Mouse (Mus musculus) layer of hippocampus, postnatal 10 days (tissue): Measurements from ENCODE around the gene Mrpl9. TPM values are rescaled to one million over a fixed set of nuclear protein-coding genes. Genes with fewer than 3 reads are reported as not detected.

Experiments used
- DNase-seq, 2 experiments: peaks; one replicate each; pipeline ENCODE4 v3.0.0; 2021; ENCODE audit warnings: low spot score in 2 of 2
- long read RNA-seq: library from polyadenylated mRNA; stranded (forward); transcript quantifications from one replicate; pipeline ENCODE4 v2.0.0, GENCODE M21; 2023
- total RNA-seq, 2 experiments: library from RNA; stranded (reverse); gene quantifications; 2 replicates each; pipeline ENCODE4 v1.2.3; 2021

The Mrpl9 gene
- 10 to 100 TPM; 45.3 to 48.8 TPM for total RNA-seq
- long read RNA-seq, transcript Mrpl9-201 (7 exons, 1,612 nt) = major isoform, 39 of 56 reads
- long read RNA-seq, partial matches to known transcripts = 11 of 56 reads
- long read RNA-seq, other reads (novel, unspliced or antisense) = 6 of 56 reads

- peak; percentile 95 to 96 for DNase-seq
Measured at GRCm38 (mm10) chr3:94442951-94443596, at the start of gene Mrpl9. Mrpl9 (plus strand) TSS chr3:94443318.

- no peak for DNase-seq
Measured at GRCm38 (mm10) chr3:94396336-94396735, 46.8 kb upstream of the Mrpl9 start.

GRCm38 (mm10) chr3:94396851-94397250 lies 46.3 kb upstream of the Mrpl9 start:
- no peak for DNase-seq

- no peak for DNase-seq
Measured at GRCm38 (mm10) chr3:94398217-94398616, 44.9 kb upstream of the Mrpl9 start, which contains the start of gene Lingo4. Lingo4 (plus strand) TSS chr3:94398517.

GRCm38 (mm10) chr3:94398943-94399481 lies 44.1 kb upstream of the Mrpl9 start:
- DNase-seq = peak; percentile 47 to 55

- no peak for DNase-seq
Measured at GRCm38 (mm10) chr3:94399663-94400310, 43.3 kb upstream of the Mrpl9 start.

- DNase-seq = no peak
Measured at GRCm38 (mm10) chr3:94402451-94402850, 40.7 kb upstream of the Mrpl9 start.

- no peak for DNase-seq
Measured at GRCm38 (mm10) chr3:94404366-94405054, 38.6 kb upstream of the Mrpl9 start.

GRCm38 (mm10) chr3:94405561-94405960 lies 37.6 kb upstream of the Mrpl9 start:
- DNase-seq = no peak

GRCm38 (mm10) chr3:94412530-94412929 lies 30.6 kb upstream of the Mrpl9 start:
- no peak for DNase-seq

- DNase-seq = peak; percentile 96 to 97
Measured at GRCm38 (mm10) chr3:94413031-94413679, 30.0 kb upstream of the Mrpl9 start, which contains the start of gene Tdrkh. Tdrkh (plus strand) TSS chr3:94413273.

- DNase-seq = no peak
Measured at GRCm38 (mm10) chr3:94430980-94431379, 12.1 kb upstream of the Mrpl9 start.

- DNase-seq = no peak
Measured at GRCm38 (mm10) chr3:94434305-94434704, 8.8 kb upstream of the Mrpl9 start.

- no peak for DNase-seq
Measured at GRCm38 (mm10) chr3:94436420-94436819, 6.7 kb upstream of the Mrpl9 start.

GRCm38 (mm10) chr3:94441182-94441581 lies 1.9 kb upstream of the Mrpl9 start:
- DNase-seq = no peak

- no peak for DNase-seq
Measured at GRCm38 (mm10) chr3:94443597-94443964, 463 bp downstream of the Mrpl9 start, which contains the start of gene Oaz3. Oaz3 (minus strand) TSS chr3:94443915.

- no peak for DNase-seq
Measured at GRCm38 (mm10) chr3:94449377-94449776, 6.3 kb downstream of the Mrpl9 start.

GRCm38 (mm10) chr3:94456529-94457000 lies 13.4 kb downstream of the Mrpl9 start:
- peak; percentile 82 to 86 for DNase-seq

- no peak for DNase-seq
Measured at GRCm38 (mm10) chr3:94457055-94457454, 13.9 kb downstream of the Mrpl9 start.

- DNase-seq = no peak
Measured at GRCm38 (mm10) chr3:94459834-94460233, 16.7 kb downstream of the Mrpl9 start.
